Mouse (Mus musculus) Muller cell, postnatal 12 days (primary cell): ENCODE measurements around the gene Acsl5.

ENCODE experiments used
- DNase-seq: peaks from one replicate; pipeline ENCODE4 v3.0.0-alpha.2; 2015; ENCODE audit errors: inconsistent ontology term

The Acsl5 gene

DNA sequence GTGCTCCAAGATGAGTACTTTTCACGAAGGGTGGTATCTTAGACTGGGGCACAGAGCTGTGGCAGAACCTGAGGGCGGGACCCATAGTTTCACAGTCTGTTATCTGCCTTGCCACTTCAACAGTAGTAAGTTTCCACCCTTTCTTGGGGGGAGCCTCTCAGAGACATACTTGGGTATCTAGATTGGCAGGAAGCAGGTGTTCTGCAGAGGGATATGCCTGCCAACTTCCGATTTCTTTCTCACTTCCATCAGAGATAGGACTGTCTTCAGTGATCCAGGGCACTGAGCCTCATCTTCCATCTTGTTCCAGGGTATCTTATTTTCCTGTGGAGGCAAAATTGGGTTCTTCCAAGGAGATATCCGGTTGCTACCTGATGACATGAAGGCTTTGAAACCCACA lies 32.4 kb downstream of the Acsl5 start:
- DNase-seq, result no peak

- DNase-seq, result no peak
These were observed 34.3 kb downstream of the Acsl5 start for GRCm38 (mm10) chr19:55286034-55286433.

DNA sequence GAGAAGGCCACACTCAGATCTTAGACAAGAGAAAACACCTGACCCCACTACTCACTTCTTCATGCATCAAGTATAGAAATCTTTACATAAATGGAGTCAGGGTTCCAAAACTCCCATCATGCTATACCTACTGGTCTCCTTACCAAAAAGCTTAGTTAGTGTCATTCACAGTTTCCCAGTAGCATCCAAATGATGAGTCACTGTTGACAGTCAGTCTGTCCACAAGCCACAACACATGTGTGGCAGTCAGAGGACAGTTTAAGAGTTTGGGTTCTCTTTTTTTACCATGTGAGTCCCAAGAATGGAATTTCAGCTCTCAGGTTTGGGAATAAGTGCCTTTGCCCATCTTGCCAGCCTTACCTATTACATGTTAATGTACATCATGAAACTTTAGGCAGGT lies 37.2 kb downstream of the Acsl5 start:
- no peak for DNase-seq

GRCm38 (mm10) chr19:55290621-55291270 lies 39.0 kb downstream of the Acsl5 start:
- DNase-seq, result no peak

- DNase-seq, result no peak
These were observed 40.6 kb downstream of the Acsl5 start for GRCm38 (mm10) chr19:55292210-55292850.

GRCm38 (mm10) chr19:55293175-55293574 lies 41.4 kb downstream of the Acsl5 start:
- no peak for DNase-seq

DNA sequence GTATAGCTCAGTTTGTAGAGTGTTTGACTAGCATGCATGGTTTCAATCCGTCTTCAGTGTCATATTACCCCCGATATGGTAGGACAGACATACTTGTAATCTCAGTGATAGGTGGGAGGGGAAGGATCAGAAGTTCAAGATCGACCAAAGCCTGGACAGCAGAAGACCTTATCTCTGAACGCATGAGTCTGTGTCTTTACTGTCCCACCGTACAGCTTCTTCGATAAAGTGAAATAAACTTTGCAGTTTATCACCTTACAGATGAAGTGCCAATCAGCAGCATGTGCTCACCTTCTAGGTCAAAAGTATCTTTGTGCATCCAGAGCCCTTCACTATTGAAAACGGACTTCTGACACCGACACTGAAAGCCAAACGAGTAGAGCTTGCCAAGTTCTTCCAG lies 43.3 kb downstream of the Acsl5 start:
- no peak for DNase-seq

DNA sequence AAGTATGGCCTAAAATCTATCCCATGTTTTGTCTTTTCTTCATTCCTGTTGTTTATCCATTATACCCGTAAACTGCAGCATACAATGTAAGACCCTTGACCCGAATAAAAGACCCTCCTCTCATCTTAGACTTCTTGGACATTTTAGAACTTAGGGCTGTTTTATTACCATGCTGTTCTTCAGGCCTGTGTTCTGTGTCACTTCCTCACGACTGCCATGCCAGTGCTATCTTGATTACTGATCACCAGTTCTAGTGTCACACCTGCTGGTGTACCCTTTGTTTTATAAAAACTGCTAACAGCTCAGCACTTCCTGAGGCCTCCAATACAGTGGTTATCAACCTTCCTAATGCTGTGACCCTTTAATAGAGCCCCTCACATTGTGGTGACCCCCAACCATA lies 43.8 kb downstream of the Acsl5 start:
- DNase-seq, result no peak

GRCm38 (mm10) chr19:55296301-55296700 lies 44.6 kb downstream of the Acsl5 start:
- DNase-seq, result no peak

DNA sequence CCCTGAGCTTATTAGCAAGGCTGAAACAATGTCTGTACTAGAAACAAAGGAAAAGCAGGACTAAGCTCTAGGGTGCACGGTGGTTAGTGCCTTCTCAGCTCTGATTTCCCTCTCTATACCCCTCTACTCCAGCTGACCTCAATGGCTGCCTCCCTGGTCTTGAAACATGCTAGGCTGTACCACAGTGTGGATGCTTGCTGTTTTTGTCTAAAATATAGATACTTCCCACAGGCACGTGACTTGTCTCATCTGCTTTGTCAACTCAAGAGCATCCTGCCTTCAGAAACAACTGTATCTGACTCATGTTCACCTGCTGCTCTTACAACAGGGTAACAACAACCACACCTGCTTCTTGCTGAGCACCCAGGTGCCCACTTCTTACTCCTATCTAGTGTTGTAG lies 45.8 kb downstream of the Acsl5 start:
- no peak for DNase-seq

DNA sequence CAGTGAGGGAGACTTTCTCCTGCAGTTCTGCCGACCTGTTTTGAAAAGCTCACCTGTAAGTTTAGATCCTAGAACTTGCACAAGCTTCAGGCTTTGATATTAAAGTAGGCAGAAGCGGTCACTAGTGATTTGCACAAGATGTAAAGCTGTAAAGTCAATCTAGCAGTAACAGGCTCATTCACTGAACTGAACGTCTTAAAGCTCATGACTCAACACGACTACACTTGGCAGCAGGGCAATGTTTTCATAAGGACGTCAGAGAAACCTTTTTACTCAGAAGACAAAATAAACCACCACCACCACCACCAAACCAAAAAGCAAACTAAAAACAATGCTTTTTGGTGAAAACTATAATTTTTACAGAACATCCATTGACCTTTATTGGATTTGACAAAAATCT lies 46.2 kb downstream of the Acsl5 start:
- DNase-seq, result no peak

- DNase-seq, result no peak
These were observed 47.6 kb downstream of the Acsl5 start for GRCm38 (mm10) chr19:55299378-55299777.

DNA sequence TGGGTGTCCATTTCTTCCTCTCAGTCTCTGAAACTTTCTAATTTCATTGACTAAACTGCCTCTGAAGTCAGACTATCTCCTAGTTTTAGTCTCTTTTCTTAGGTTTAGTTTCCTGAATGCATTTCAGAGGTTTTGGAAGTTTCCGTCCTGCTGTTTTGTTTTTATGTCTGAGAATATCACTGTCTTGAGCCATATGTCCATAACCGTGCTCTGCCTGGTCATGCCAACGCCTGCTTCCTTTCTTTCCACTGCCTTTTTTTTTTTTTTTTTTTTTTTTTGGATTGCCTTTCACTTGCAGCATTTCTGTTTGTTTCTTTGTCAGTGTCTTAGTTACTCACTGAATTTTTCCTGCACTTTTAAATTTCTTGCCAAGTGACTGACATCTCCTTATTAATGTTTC lies 48.8 kb downstream of the Acsl5 start:
- DNase-seq, result no peak

GRCm38 (mm10) chr19:55305024-55305423 lies 53.3 kb downstream of the Acsl5 start:
- DNase-seq, result no peak

GRCm38 (mm10) chr19:55311874-55312273 lies 60.1 kb downstream of the Acsl5 start:
- DNase-seq, result no peak

DNA sequence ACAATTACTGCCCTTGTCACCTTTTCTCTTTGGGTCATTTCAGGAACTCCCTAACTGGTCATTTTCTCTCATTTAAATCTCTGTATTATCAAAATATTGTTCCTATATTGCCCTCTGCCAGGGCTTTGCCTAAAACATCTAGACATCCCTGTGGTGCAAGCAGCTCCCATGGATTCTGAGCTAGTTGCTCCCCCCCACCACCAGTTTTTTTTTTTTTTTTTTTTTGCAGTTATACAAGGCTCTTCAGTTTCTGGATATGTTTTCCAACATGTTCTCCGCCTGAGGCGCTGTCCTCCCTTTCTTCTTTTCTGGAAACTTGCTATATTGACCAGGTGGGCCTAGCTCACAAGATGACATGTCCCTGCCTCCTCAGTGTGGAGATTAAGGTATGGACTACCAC lies 61.9 kb downstream of the Acsl5 start:
- no peak for DNase-seq

- DNase-seq, result peak; percentile 87
These were observed 63.8 kb downstream of the Acsl5 start, which contains the start of gene Zdhhc6 for GRCm38 (mm10) chr19:55315452-55316108. TSS of gene Zdhhc6 (minus strand) at chr19:55316032.

DNA sequence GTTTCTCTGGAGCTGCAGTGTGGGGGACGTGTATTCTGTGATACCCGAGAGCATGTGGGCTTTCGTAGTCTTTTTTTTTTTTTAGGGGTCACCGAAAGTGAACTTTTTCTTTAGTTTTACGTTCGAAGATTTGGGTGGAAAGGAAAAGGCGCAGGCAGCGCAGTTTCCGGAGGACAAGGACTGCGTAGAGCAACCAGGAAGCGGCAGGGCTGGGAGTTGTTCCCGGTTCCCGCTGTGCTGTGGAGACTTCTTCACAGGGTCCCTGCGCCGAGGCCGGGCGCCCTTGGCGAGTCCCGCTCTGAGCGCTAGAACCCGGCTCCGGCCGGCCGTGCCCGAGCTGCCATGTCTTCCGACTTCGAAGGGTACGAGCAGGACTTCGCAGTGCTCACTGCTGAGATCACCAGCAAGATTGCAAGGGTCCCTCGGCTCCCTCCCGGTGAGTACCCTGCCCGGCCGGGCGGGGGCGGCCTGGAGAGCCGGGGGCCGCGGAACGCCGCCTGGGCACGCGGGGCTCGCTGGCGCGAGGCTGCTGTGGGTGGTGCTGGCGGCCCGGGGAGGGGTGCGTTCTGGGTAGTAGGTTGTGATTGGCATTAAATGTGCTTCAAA lies 64.5 kb downstream of the Acsl5 start, which contains the start of gene Vti1a:
Gene Vti1a, plus strand, starts transcription at position 187 of the 606 bp plus-strand sequence.
- peak; percentile 92 for DNase-seq

GRCm38 (mm10) chr19:55316901-55317300 lies 65.2 kb downstream of the Acsl5 start:
- DNase-seq, result no peak

- DNase-seq, result no peak
These were observed 67.3 kb downstream of the Acsl5 start for GRCm38 (mm10) chr19:55319036-55319435.

GRCm38 (mm10) chr19:55319521-55319920 lies 67.8 kb downstream of the Acsl5 start:
- no peak for DNase-seq

DNA sequence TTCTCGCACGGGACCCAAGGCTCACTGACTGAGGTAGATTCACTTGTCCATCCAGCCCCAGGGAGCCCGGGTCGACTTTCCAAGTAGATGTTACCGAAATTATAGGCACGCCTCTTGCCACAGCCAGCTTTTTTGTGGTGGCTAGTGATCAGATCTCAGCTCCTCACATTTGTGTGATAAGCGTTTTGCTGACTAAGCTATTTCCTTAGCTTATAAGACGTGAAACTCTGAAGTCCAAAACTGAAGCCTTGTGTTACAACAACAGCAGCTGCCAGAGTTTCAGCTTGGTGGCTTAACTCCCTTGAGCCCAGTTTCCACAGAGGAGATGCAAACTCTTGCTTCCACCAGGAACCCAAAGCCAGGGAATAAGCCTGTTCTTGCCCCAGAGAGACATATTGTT lies 70.9 kb downstream of the Acsl5 start:
- DNase-seq, result no peak

DNA sequence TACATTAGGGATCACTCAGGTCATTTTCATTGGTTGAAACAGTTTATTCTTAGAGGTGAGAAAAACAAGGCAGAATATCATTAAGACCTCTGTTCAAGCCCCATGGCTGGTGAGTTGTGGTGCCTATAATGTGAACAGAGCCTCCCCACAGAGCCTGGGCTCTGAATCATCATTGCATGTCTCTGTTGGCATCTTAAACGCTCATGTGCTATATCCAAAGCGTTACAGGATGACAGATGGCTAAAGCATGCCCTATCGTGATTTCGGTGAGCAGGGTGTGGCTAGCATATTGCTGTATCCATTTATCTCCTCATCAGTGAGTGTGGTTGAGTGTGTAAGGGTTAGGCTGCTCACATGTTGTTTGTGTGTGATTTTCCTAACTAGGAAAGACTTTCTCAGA lies 75.8 kb downstream of the Acsl5 start:
- no peak for DNase-seq
